In the genomic region with DNA sequence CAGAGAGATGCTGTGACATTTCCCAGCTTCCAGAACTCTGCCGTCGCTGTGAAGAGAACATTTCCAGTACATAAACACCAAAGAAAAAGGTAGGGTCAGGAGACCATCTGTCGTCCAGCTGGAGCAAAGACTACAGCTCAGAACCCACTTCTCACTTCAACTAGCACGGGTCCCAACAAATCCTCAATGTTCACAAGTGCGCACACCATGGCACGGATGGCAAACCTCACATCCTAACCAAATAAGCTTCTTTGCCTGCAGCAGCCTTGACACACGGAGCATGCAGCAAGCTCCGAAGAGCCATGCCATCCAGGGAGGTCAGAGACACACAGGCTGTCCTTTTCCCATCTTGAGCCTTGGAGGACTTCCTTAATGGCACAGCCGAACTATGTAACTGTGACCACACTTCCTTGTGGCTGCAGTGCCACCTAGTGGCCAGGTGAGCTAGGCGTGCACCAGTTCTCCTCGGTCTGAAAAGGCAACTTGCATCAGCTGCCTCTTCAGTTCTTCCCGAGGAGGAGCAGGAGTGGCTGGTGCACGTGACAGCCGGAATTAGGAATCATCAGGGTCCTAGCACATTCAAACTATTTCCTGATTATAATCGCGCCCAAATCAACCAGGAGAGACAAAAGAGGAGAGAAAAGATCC, we compare ENCODE assay signal across 8 mouse cellular contexts.
DNase-seq lines count a peak whose midpoint lies in the region; ATAC-seq and TF ChIP-seq lines count a peak whose summit lies in the region.

No protein-coding gene starts in this region.

- H3K9me3 ChIP-seq in embryonic facial prominence, embryonic 11.5 days (replicated peaks; ENCODE audit: control insufficient read depth, low read length), result no peaks in the 10 kb centered on the region
- H3K9me3 ChIP-seq in limb, embryonic 11.5 days (ENCODE audit: control insufficient read depth, low read length), result no peaks in the 10 kb centered on the region
- H3K9me3 ChIP-seq in midbrain, embryonic 16.5 days (replicated peaks; ENCODE audit: control insufficient read depth, low read length, poor library complexity, severe bottlenecking), result no peaks in the 10 kb centered on the region

- no peak for TF ChIP-seq POLR2A in spleen, adult 2 months (IDR thresholded peaks at IDR 0.05; ENCODE audit: low read depth, low read length)

- H3K4me3 ChIP-seq in embryonic facial prominence, embryonic 11.5 days (ENCODE audit: low read depth, low read length), result no peak overlapping the region
- no peak overlapping the region for H3K4me3 ChIP-seq in limb, embryonic 11.5 days (ENCODE audit: low read depth, low read length)
- no peak overlapping the region for H3K4me3 ChIP-seq in midbrain, embryonic 16.5 days (ENCODE audit: low read depth, low read length)
- H3K4me3 ChIP-seq in spleen, adult 2 months (ENCODE audit: extremely low read depth, insufficient read depth, insufficient read length), result no peak overlapping the region

- no peaks in the 10 kb centered on the region for H3K4me1 ChIP-seq in embryonic facial prominence, embryonic 11.5 days (ENCODE audit: control insufficient read depth, insufficient read depth, low read length)
- no peaks in the 10 kb centered on the region for H3K4me1 ChIP-seq in limb, embryonic 11.5 days (ENCODE audit: control insufficient read depth, insufficient read depth, low read length)
- H3K4me1 ChIP-seq in midbrain, embryonic 16.5 days (ENCODE audit: control insufficient read depth, insufficient read depth, low read length), result no peaks in the 10 kb centered on the region
- no peaks in the 10 kb centered on the region for H3K4me1 ChIP-seq in spleen, adult 2 months (ENCODE audit: control insufficient read depth, insufficient read depth, insufficient read length)

- 30% methylated on average over 16 of the region's 16 CpGs for WGBS in embryonic facial prominence, embryonic 11.5 days
- WGBS in limb, embryonic 11.5 days, result 33% methylated on average over 16 of the region's 16 CpGs
- WGBS in midbrain, embryonic 16.5 days, result 38% methylated on average over 16 of the region's 16 CpGs
- WGBS in spleen, adult 2 months, result 37% methylated on average over 16 of the region's 16 CpGs

- TF ChIP-seq CTCF in spleen, adult 2 months (IDR thresholded peaks at IDR 0.05; ENCODE audit: extremely low read depth, insufficient read depth, insufficient read length, insufficient replicate concordance), result peak; percentile 83; the same call in 1 of the 2 replicates

- peak; percentile 75 for ATAC-seq in embryonic facial prominence, embryonic 11.5 days (replicated peaks; ENCODE audit: insufficient number of reproducible peaks, low FRiP score, low TSS enrichment, low read depth)
- ATAC-seq in limb, embryonic 11.5 days (ENCODE audit: insufficient number of reproducible peaks, low FRiP score, low TSS enrichment, low read depth), result peak; percentile 77; the same call in 1 of the 2 replicates
- ATAC-seq in midbrain, embryonic 16.5 days, result peak; percentile 89

- no peak overlapping the region for H3K4me2 ChIP-seq in embryonic facial prominence, embryonic 11.5 days (ENCODE audit: low read depth, low read length)
- H3K4me2 ChIP-seq in limb, embryonic 11.5 days (ENCODE audit: low read depth, severe bottlenecking), result no peak overlapping the region
- H3K4me2 ChIP-seq in midbrain, embryonic 16.5 days (ENCODE audit: low read length), result no peak overlapping the region

- H3K36me3 ChIP-seq in embryonic facial prominence, embryonic 11.5 days (replicated peaks; ENCODE audit: control insufficient read depth, insufficient read depth, low read depth, low read length), result no peaks in the 10 kb centered on the region
- no peaks in the 10 kb centered on the region for H3K36me3 ChIP-seq in limb, embryonic 11.5 days (ENCODE audit: control insufficient read depth, insufficient read depth, low read length)
- no peaks in the 10 kb centered on the region for H3K36me3 ChIP-seq in midbrain, embryonic 16.5 days (ENCODE audit: control insufficient read depth, insufficient read depth, low read length)
- H3K36me3 ChIP-seq in spleen, adult 2 months (ENCODE audit: control insufficient read depth, insufficient read depth, low read length), result no peaks in the 10 kb centered on the region

- H3K9ac ChIP-seq in embryonic facial prominence, embryonic 11.5 days (replicated peaks; ENCODE audit: low read length), result no peak overlapping the region
- H3K9ac ChIP-seq in limb, embryonic 11.5 days (ENCODE audit: low read length), result no peak overlapping the region
- no peak overlapping the region for H3K9ac ChIP-seq in midbrain, embryonic 16.5 days (ENCODE audit: low read depth, low read length)

- H3K27me3 ChIP-seq in embryonic facial prominence, embryonic 11.5 days (ENCODE audit: control insufficient read depth, insufficient read depth, low read length), result no peaks in the 10 kb centered on the region
- H3K27me3 ChIP-seq in limb, embryonic 11.5 days (ENCODE audit: control insufficient read depth, insufficient read depth, low read length), result no peaks in the 10 kb centered on the region
- no peaks in the 10 kb centered on the region for H3K27me3 ChIP-seq in midbrain, embryonic 16.5 days (ENCODE audit: control insufficient read depth, insufficient read depth, low read depth, low read length)
- H3K27me3 ChIP-seq in spleen, adult 2 months (ENCODE audit: control insufficient read depth, insufficient read depth, low read length), result no peaks in the 10 kb centered on the region

- peak; percentile 47 for DNase-seq in 3134 (ENCODE audit: extremely low read depth, insufficient read length, low spot score)
- peak; percentile 85 for DNase-seq in adrenal gland, postnatal 25 days
- peak; percentile 91 for DNase-seq in embryonic facial prominence, embryonic 11.5 days (ENCODE audit: low spot score)
- DNase-seq in heart, adult 18-20 months, result peak; percentile 61 to 87
- DNase-seq in kidney, adult 8-10 months, result peak; percentile 76 to 88
- DNase-seq in limb, embryonic 11.5 days (ENCODE audit: low spot score), result peak; percentile 93
- DNase-seq in spleen, adult 2 months (ENCODE audit: low read depth in 1 of 2, low spot score in 2 of 2), result peak in 1 of 2 experiments; percentile 57

- no peak overlapping the region for H3K27ac ChIP-seq in embryonic facial prominence, embryonic 11.5 days (replicated peaks; ENCODE audit: low read depth, low read length)
- no peak overlapping the region for H3K27ac ChIP-seq in limb, embryonic 11.5 days (replicated peaks; ENCODE audit: low read depth, low read length)
- no peak overlapping the region for H3K27ac ChIP-seq in midbrain, embryonic 16.5 days (ENCODE audit: low read length)
- H3K27ac ChIP-seq in spleen, adult 2 months (ENCODE audit: insufficient read depth, low read length), result no peak overlapping the region
